Mouse (Mus musculus) ES-Bruce4 (cell line): ENCODE measurements around the gene Cpsf4l.

ENCODE experiments used
- CTCF ChIP-seq: IDR thresholded peaks from one replicate; pipeline ENCODE4 v1.8.1; 2011; ENCODE audit warnings: low read depth, low read length
- EP300 ChIP-seq: IDR thresholded peaks from 2 replicates; pipeline ENCODE4 v1.6.1; 2011; ENCODE audit warnings: low read depth, low read length; ENCODE audit not compliant: insufficient read depth

- no peak for TF ChIP-seq CTCF
- TF ChIP-seq EP300 = no peak
These were observed 47.9 kb downstream of the Cpsf4l start for GRCm38 (mm10) chr11:113661835-113662351.
